Mouse (Mus musculus): ENCODE data around the gene Dnmt1.

Gene Dnmt1

GRCm38 (mm10) chr9:20943396-20943795 lies 16.3 kb downstream of the Dnmt1 start:
- no peak for DNase-seq (ENCODE audit: low spot score in 2 of 2)

- DNase-seq (ENCODE audit: low spot score in 2 of 2): no peak
Observed at GRCm38 (mm10) chr9:20923258-20923657, 36.4 kb downstream of the Dnmt1 start.

- DNase-seq (ENCODE audit: low spot score in 2 of 2): no peak
Observed at GRCm38 (mm10) chr9:20916160-20916559, 43.5 kb downstream of the Dnmt1 start.

GRCm38 (mm10) chr9:20909948-20910347 lies 49.7 kb downstream of the Dnmt1 start:
- peak in 1 of 2 experiments; percentile 49 for DNase-seq (ENCODE audit: low spot score in 2 of 2)

GRCm38 (mm10) chr9:20902174-20902491 lies 57.6 kb downstream of the Dnmt1 start:
- DNase-seq (ENCODE audit: low spot score in 2 of 2): no peak

- DNase-seq (ENCODE audit: low spot score in 2 of 2): no peak
Observed at GRCm38 (mm10) chr9:20901466-20902173, 58.1 kb downstream of the Dnmt1 start.

GRCm38 (mm10) chr9:20898511-20899073 lies 61.1 kb downstream of the Dnmt1 start, which contains the start of gene Eif3g:
Gene Eif3g (minus strand): TSS chr9:20898623.
- DNase-seq (ENCODE audit: low spot score in 2 of 2): peak; percentile 71 to 77

- DNase-seq (ENCODE audit: low spot score in 2 of 2): no peak
Observed at GRCm38 (mm10) chr9:20897736-20898510, 61.8 kb downstream of the Dnmt1 start.

GRCm38 (mm10) chr9:20895382-20895781 lies 64.3 kb downstream of the Dnmt1 start:
- DNase-seq (ENCODE audit: low spot score in 2 of 2): no peak

GRCm38 (mm10) chr9:20894629-20895028 lies 65.1 kb downstream of the Dnmt1 start:
- no peak for DNase-seq (ENCODE audit: low spot score in 2 of 2)

GRCm38 (mm10) chr9:20893590-20894343 lies 65.9 kb downstream of the Dnmt1 start:
- no peak for DNase-seq (ENCODE audit: low spot score in 2 of 2)

- DNase-seq (ENCODE audit: low spot score in 2 of 2): no peak
Observed at GRCm38 (mm10) chr9:20893069-20893468, 66.6 kb downstream of the Dnmt1 start.

- no peak for DNase-seq (ENCODE audit: low spot score in 2 of 2)
Observed at GRCm38 (mm10) chr9:20892104-20892653, 67.5 kb downstream of the Dnmt1 start.

- DNase-seq (ENCODE audit: low spot score in 2 of 2): no peak
Observed at GRCm38 (mm10) chr9:20891339-20892103, 68.2 kb downstream of the Dnmt1 start.

- DNase-seq (ENCODE audit: low spot score in 2 of 2): no peak
Observed at GRCm38 (mm10) chr9:20890411-20890810, 69.3 kb downstream of the Dnmt1 start.

- no peak for DNase-seq (ENCODE audit: low spot score in 2 of 2)
Observed at GRCm38 (mm10) chr9:20889185-20890141, 70.2 kb downstream of the Dnmt1 start.

GRCm38 (mm10) chr9:20888386-20888765 lies 71.3 kb downstream of the Dnmt1 start:
- DNase-seq (ENCODE audit: low spot score in 2 of 2): no peak

GRCm38 (mm10) chr9:20887704-20888385 lies 71.8 kb downstream of the Dnmt1 start, which contains the start of gene Ppan:
Gene Ppan (plus strand): TSS chr9:20888175.
- peak; percentile 95 to 97 for DNase-seq (ENCODE audit: low spot score in 2 of 2)

GRCm38 (mm10) chr9:20887191-20887590 lies 72.5 kb downstream of the Dnmt1 start:
- DNase-seq (ENCODE audit: low spot score in 2 of 2): no peak

Measured in right cerebral cortex, postnatal 36 days (tissue).